Mouse (Mus musculus) thymus, postnatal 0 days (tissue): ENCODE results near the gene Gpkow. TPM values are rescaled to one million over a fixed set of nuclear protein-coding genes. Genes with fewer than 3 reads are reported as not detected.
"Not testable (repeated sequence)": the region's sequence is repeated elsewhere in the genome, so short reads cannot be mapped to it uniquely, and the experiment has no call there.

Experiments
- DNase-seq: peaks from one replicate; pipeline ENCODE4 v3.0.0-alpha.2; 2015; ENCODE audit warnings: low spot score
- polyA plus RNA-seq: library from polyadenylated mRNA; unstranded; fragments of >200 nt; fragmentation: Nextera tagmentation; extraction: Ambion mirVana; gene quantifications from 2 replicates; pipeline ENCODE4 v1.2.1, GENCODE M21; 2015

The Gpkow gene
- polyA plus RNA-seq, 1 experiment from 2014 or later = 28.8 TPM

DNA sequence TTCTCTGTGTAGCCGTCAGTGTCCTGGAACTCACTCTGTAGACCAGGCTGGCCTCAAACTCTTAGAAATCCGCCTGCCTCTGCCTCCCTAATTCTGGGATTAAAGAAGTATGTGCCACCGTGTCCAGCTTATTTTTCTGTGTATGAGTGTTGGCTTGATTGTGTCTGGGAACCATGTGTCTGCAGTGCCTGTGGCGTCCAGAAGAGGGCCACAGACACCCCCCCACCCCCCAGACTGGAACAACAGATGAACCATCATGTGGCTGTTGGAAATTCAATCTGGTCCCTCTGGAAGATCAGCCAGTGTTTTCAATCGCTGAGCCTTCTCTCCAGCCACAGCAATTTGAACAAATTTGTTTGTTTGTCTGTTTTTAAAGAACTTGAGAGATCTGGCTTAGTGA is 46.5 kb downstream of the Gpkow start:
- no peak for DNase-seq

DNA sequence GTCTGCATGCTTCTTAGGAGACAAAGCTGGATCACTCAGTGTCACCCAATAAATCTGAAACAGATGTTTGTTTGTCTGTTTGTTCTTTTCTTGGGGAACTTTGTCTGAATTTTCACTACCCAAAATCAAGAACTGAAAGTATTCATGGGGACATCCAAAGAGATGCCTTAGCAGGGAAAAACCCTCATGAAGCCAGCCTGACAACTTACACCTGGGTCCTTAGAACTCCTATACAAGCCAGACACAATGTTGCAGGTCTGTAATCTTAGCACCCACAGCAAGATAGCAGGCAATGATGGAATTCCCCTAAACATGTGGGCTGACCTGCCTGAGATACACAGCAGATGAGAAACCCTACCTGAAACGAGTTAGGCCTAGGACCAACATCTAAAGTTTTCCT is 48.0 kb downstream of the Gpkow start:
- DNase-seq = no peak

DNA sequence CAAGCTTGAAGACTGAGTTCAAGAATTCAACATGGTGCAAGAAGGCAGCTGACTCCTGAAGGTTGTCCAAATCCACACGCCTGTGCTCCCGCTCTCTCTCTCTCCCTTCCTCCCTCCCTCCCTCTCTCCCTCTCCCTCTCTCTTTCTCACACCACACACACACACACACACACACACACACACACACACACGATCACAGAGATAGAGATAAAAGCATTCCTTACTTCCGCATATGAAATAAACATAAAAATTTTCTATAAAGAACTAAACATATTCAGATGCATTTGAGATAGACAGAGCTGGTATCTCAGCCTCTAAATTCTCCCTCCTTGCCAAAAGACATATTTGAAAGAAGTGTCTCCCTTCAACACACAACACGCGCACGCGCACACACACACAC is 48.5 kb downstream of the Gpkow start:
- DNase-seq = no peak

DNA sequence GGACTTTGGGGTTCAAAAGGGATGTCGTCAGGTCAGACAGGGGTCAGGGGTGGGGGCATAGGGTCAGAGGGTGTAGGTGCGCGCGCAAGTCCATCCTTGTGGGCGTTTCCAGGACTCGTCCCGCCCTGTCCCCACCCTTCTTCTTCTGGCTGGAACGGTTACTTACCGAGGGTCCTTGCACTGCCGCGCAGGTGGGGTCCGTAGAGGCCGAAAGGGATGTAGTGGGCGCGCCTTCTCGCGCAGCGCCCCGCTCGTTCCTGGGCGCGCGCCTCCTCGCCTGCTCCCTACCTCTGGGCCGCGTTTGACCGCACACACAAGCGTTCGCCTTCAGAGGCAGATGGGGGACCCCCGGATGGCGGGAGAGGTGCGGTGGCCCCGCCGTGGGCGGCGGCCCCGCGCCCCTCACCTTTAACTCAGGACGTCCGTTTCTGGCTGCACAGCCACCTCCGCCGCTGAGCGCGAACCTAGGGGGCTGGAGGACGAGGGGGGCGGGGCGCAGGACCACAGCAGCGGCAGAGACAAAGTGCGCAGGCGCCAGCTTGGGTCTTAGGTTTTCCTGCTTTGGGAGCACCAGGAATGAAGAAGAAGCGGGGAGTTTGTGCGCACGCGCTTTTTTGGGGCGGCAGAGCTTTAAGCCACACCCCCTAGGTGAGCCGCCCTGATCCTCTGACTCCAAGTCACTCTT is 53.6 kb downstream of the Gpkow start, which contains the start of gene Ccdc120:
Ccdc120 (minus strand) TSS at position 474 of the 685 bp plus-strand sequence.
- no peak for DNase-seq

GRCm38 (mm10) chrX:7753627-7754026 is 56.7 kb downstream of the Gpkow start:
- not testable (repeated sequence) for DNase-seq

Other genes starting within 250 kb of the Gpkow start
- gene Foxp3, start 123.5 kb upstream of the Gpkow start, polyA plus RNA-seq = 0.10 and 0.44 TPM in 2 replicates
- 0.73 TPM in 2 replicates for gene Ppp1r3f, start 122.8 kb upstream of the Gpkow start, polyA plus RNA-seq
- 33.1 and 36.0 TPM in 2 replicates for gene Ccdc22, start 91.6 kb upstream of the Gpkow start, polyA plus RNA-seq
- gene Cacna1f, start 90.0 kb upstream of the Gpkow start, polyA plus RNA-seq = 0.04 and 0.07 TPM in 2 replicates
- 0.40 and 0.55 TPM in 2 replicates for gene Syp, start 58.7 kb upstream of the Gpkow start, polyA plus RNA-seq
- 5.3 and 6.2 TPM in 2 replicates for gene Prickle3, start 39.9 kb upstream of the Gpkow start, polyA plus RNA-seq
- gene Plp2, start 25.7 kb upstream of the Gpkow start, polyA plus RNA-seq = 81.2 and 84.1 TPM in 2 replicates
- 0.49 and 0.55 TPM in 2 replicates for gene Magix, start 15.9 kb upstream of the Gpkow start, polyA plus RNA-seq
- 42.2 and 45.5 TPM in 2 replicates for gene Wdr45, start 17.2 kb downstream of the Gpkow start, polyA plus RNA-seq
- gene Gm45208, start 25.1 kb downstream of the Gpkow start, polyA plus RNA-seq = 0.46 and 1.0 TPM in 2 replicates
- 14.7 and 20.6 TPM in 2 replicates for gene Praf2, start 31.3 kb downstream of the Gpkow start, polyA plus RNA-seq
- gene Ccdc120, start 53.8 kb downstream of the Gpkow start, polyA plus RNA-seq = 6.7 and 8.2 TPM in 2 replicates
- gene Tfe3, start 65.4 kb downstream of the Gpkow start, polyA plus RNA-seq = 11.4 TPM in 2 replicates
- 40.2 and 48.1 TPM in 2 replicates for gene Gripap1, start 92.6 kb downstream of the Gpkow start, polyA plus RNA-seq
- gene Kcnd1, start 125.2 kb downstream of the Gpkow start, polyA plus RNA-seq = 0.12 and 0.18 TPM in 2 replicates
- 55.0 and 55.6 TPM in 2 replicates for gene Otud5, start 144.2 kb downstream of the Gpkow start, polyA plus RNA-seq
- 14.0 and 14.5 TPM in 2 replicates for gene Pim2, start 181.1 kb downstream of the Gpkow start, polyA plus RNA-seq
- 24.5 and 28.3 TPM in 2 replicates for gene Slc35a2, start 186.9 kb downstream of the Gpkow start, polyA plus RNA-seq
- gene Pqbp1, start 202.1 kb downstream of the Gpkow start, polyA plus RNA-seq = 142 and 154 TPM in 2 replicates
- gene Timm17b, start 202.2 kb downstream of the Gpkow start, polyA plus RNA-seq = 118 and 135 TPM in 2 replicates
- not detected in 2 replicates for gene Gm10491, start 210.7 kb downstream of the Gpkow start, polyA plus RNA-seq
- gene Gm10490, start 212.4 kb downstream of the Gpkow start, polyA plus RNA-seq = not detected in 2 replicates
- gene Pcsk1n, start 222.7 kb downstream of the Gpkow start, polyA plus RNA-seq = 0.18 and 0.21 TPM in 2 replicates
- gene Eras, start 231.5 kb downstream of the Gpkow start, polyA plus RNA-seq = not detected in 2 replicates